Mouse (Mus musculus): ENCODE data around the gene Hmga2.

Hmga2 gene

GRCm38 (mm10) chr10:120428430-120429198, 47.7 kb downstream of the Hmga2 start:
- peak; percentile 93 for DNase-seq (ENCODE audit: extremely low read depth, insufficient read length, low spot score)

DNA sequence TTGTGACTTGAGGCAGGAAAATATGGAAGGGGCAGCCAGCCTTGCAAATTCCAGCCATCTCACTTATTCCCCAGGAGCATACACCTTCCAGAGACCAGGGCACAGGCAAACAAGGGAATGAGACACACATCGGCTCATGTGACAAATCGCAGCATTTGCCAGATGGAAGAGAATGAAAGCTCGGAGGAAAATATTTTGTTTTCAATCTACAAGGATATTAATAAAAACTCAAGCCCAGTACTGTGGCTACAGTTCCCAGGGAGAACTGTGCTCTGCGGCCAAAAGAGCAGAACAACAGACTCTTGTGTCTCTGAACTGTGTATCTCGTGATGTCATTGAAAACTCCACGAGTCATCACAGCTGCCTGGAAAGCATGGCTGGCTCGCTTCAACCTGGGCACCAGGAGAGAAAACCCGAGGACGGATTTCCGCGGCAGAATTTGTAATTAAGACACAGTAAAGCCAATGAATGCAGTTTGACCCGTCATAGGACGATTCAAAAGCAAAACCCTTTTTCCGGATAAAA, 50.1 kb downstream of the Hmga2 start:
- no peak for DNase-seq (ENCODE audit: extremely low read depth, insufficient read length, low spot score)

GRCm38 (mm10) chr10:120424015-120424414, 52.3 kb downstream of the Hmga2 start:
- DNase-seq (ENCODE audit: extremely low read depth, insufficient read length, low spot score): no peak

DNA sequence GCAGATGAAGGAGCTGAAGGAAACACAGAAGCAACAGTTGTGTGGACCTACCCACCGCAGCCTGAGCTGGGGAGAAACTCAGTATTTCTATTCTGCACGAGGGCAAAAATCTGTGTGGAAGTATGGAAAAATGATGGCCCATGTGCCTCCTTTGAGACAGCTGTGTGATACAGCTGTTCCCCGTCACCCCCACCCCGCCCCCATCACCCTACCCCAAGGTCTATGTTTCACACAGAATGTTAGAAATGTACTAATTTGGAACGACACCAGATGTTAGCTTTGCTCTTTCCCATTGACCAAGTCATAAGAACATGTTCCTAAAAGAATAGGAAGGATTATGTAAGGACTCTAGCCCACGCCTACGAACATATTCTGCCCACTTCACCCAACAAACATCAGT, 53.0 kb downstream of the Hmga2 start:
- DNase-seq (ENCODE audit: extremely low read depth, insufficient read length, low spot score): no peak

DNA sequence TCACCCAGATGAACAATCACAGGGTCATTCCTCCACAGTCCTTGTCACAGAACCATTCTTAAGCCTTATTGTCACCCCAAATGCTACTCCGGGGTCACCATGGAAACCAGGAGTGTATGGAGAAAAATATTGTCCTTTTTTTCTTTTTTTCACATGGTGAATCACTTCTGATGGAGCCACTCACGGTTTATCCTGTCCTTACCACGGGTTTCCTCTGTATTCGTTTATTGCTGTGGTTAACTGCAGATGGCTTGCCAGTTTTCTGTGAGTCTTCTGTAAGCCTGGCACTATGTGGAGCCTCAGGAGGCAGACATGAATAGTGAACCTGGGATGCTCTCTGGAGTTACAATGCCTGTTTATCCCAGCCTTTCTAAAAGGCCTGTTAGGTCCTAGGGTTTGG, 53.4 kb downstream of the Hmga2 start:
- peak; percentile 66 for DNase-seq (ENCODE audit: extremely low read depth, insufficient read length, low spot score)

DNA sequence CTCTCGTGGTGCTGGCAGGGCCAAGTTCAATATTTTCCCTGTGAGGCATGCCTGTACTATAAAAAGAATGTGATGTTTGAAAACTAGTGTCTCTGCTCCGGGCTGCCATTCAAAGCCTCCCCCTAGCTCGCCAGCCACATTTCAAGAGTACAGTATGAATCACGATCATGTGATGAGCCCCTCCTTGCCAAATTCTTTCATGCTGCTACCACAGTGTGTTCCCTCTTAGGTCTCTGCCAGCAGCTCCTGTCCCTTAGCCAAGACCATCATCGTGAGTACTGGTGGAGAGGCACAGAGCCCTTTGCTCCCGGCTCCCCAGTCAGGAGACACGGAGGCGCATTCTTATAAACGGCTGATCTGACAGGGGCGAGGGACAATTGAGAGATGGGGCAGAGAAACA, 54.2 kb downstream of the Hmga2 start:
- DNase-seq (ENCODE audit: extremely low read depth, insufficient read length, low spot score): peak; percentile 88

DNA sequence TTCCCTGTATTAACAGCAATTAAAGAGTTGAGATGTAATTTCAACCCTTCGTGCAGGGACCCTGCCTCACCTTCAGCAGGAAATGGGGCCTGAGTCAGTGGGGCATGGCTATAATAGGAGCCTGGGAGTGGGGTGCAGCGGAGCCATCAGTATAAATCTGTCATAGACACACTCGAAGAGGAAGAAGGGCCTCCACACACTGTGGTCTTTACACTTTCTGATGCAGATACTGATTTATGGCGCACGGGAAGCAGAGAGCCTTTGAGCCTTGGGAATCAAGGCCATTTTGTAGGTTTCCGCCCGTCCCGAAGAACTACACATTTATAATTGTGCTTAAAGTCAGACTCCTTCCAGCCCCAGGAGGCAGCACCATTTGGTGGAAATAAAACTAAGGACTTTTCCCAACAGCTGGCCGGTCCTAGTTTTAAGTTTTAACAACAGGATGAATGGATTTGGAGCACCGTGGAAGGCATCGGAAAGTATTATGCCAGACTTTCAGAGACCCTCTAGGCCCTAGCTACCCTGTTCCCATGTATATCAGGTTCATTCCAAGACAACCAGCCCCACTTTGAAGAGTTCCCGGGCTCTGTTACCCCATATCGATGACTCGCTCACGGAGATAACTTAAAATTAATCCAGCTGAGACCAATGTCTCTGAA, 55.2 kb downstream of the Hmga2 start:
- DNase-seq (ENCODE audit: extremely low read depth, insufficient read length, low spot score): no peak

GRCm38 (mm10) chr10:120418738-120419523, 57.3 kb downstream of the Hmga2 start:
- DNase-seq (ENCODE audit: extremely low read depth, insufficient read length, low spot score): no peak

- DNase-seq (ENCODE audit: extremely low read depth, insufficient read length, low spot score): no peak
These were observed 58.1 kb downstream of the Hmga2 start for GRCm38 (mm10) chr10:120418211-120418610.

- DNase-seq (ENCODE audit: extremely low read depth, insufficient read length, low spot score): no peak
These were observed 58.7 kb downstream of the Hmga2 start for GRCm38 (mm10) chr10:120417488-120418118.

DNA sequence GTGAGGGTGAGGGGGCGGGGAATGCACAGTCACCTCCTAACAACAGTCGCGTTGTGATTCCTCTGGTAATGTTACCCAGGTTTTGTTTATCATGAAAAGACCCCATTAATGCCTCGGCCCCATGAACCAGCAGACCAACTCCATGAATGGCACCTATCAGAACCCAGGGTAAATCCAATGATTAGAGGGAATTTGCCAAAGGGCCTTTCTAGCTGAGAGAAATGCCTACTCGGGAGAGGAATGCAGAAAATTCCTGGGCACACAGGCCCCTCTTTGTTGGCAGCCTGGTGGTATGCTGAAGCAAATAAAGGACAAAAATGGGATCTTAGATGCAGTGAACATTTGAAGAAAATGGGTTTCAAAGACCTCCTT, 59.2 kb downstream of the Hmga2 start:
- no peak for DNase-seq (ENCODE audit: extremely low read depth, insufficient read length, low spot score)

- no peak for DNase-seq (ENCODE audit: extremely low read depth, insufficient read length, low spot score)
These were observed 59.6 kb downstream of the Hmga2 start for GRCm38 (mm10) chr10:120416628-120417027.

DNA sequence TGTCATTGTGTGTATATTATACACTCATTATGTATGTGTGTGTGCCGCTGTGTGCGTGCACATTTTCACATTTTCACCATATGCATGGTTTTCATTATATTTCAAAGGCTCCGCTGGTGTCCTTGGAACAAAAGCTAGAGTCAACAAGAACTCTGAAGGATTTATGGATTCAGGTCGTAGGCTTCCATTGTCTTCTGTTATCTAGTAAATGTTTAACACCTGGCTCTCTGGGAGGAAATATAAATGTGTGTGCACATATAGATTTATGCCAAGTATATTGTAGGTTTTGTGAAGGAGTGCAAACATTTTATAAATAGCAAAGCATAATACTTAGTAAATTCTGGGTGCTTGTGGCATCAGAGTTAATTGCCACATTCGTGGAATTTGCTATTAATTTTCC, 64.1 kb downstream of the Hmga2 start:
- DNase-seq (ENCODE audit: extremely low read depth, insufficient read length, low spot score): no peak

DNA sequence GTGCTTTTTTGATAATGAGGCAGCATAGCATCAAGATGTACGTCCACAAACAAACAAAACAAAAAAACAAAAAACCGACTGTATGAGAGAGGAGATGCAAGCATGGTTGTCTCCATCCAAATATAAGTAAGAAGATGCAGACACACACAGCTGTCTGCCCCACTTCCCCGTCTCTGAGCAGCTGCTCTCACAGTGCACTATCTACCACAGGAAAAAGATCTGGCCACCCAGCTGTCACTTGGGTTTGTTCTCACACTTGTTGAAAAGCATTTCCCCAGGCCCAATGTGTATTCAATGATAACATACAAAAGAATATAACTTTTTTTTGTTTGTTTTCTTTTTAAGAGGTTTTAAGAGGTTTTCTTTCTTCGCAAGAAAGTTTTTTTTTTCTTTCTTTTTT, 65.3 kb downstream of the Hmga2 start:
- DNase-seq (ENCODE audit: extremely low read depth, insufficient read length, low spot score): no peak

DNA sequence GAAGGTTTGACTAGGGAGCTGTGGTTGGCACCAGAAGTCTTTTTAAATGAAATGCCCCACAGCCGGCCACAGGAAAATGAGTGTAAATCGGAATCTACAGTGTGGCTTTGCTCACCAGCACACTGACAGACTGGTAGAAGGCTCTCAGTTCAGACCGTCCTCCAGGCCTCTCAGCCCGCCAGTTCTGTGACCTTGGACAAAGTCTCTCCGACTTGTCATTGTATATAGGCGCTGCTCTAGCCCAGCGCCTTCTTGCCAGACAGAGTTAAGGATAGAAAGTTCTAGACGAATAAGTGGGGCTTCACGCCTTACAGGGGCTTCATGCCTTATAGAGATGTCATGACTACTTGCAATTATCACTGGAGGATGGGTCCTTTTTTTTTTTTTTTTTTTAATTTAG, 67.1 kb downstream of the Hmga2 start:
- DNase-seq (ENCODE audit: extremely low read depth, insufficient read length, low spot score): no peak

GRCm38 (mm10) chr10:120407230-120407629, 69.0 kb downstream of the Hmga2 start:
- no peak for DNase-seq (ENCODE audit: extremely low read depth, insufficient read length, low spot score)

DNA sequence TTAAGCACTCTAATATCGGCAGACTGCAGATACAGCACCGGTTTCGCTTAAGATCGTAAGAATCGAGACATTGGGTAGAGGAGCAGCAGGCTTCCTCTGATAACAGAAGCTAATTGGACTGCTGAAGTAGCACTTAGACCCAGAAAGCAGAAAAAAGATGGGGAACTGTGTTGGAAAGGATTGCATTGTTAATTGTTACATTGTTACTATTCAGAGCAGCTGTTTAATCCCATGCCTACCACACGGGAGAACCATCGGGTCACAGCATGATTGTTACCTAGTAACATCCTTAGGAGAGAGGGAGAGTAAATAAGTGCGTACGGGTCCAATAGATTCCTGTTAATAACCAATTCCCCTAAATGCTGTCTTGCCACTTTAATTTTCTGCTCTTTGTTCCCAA, 70.2 kb downstream of the Hmga2 start:
- DNase-seq (ENCODE audit: extremely low read depth, insufficient read length, low spot score): no peak

GRCm38 (mm10) chr10:120405322-120405721, 70.9 kb downstream of the Hmga2 start:
- no peak for DNase-seq (ENCODE audit: extremely low read depth, insufficient read length, low spot score)

DNA sequence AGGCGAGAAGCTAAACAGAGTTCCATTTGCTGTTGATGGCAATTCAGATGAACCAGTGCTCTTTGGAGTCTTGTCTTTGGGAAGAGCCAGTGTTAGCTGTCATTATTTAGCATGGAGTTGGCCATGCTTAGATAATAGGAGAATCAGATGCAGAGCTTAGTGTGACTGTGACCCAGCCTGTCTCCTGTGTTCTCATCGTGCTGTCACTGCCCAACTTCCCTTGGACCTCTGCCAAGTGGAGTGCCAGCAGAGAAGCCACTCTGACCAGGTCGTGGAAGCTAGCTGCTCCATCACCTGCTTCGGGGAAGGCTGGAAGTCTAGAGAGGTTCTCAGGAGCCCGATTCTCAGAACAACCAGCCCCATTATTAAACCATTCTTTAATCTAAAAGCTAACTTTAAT, 73.3 kb downstream of the Hmga2 start:
- no peak for DNase-seq (ENCODE audit: extremely low read depth, insufficient read length, low spot score)

DNA sequence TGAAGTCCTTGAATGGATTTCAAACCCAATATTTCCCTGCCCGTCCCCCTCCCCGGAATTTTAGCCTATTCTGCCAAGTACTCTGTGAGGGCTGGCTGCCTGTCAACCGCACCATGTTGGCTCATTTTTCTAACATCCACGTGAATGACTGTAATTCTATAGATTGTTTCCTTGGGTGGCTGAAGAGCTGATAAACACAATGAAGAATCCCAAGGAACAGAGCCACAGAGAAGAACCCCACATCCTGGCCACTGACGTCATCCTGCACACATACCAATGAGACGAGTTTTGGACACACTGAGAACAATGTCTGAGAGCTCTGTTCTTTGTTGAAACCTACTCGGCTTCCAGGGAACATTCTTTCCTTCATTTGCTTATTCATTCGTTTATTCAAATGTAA, 74.5 kb downstream of the Hmga2 start:
- DNase-seq (ENCODE audit: extremely low read depth, insufficient read length, low spot score): no peak
